Comparison of ENCODE assay signal across 15 mouse cellular contexts in genomic region chr2:11211961-11212562, GRCm38 (mm10). TPM values are rescaled to one million over a fixed set of nuclear protein-coding genes. Genes with fewer than 3 reads are reported as not detected.
DNase-seq lines count a peak whose midpoint lies in the region; ATAC-seq lines count a peak whose summit lies in the region.
"Had no signal": no experiment of that assay in that cellular context is flagged by ENCODE, and none has a peak within 500 bp of the region (broad histone marks: within the 10 kb centered on the region; RNA-seq: fewer than 3 reads in every experiment).

No protein-coding gene starts in this region.

- intact Hi-C loops in gastrocnemius, postnatal 14 days (cut with DNase I; ENCODE audit: low total_unique reads) = no loop called here

- DNase-seq in urinary bladder, adult 18-20 months (ENCODE audit: low spot score in 2 of 2) = peak; percentile 64 to 72
- no peak for DNase-seq in urinary bladder, postnatal 4 days (ENCODE audit: low spot score in 2 of 2)
- peak; percentile 41 for DNase-seq in kidney, adult 11 months
- DNase-seq in kidney, postnatal 36 days = peak; percentile 21 to 47
- no peak for DNase-seq in gastrocnemius, postnatal 14 days
- DNase-seq in thymus, postnatal 10 days (ENCODE audit: low spot score in 2 of 2) = no peak
- DNase-seq: cerebellum, adult 11 months; gastrocnemius, postnatal 25 days; heart, postnatal 10 days; lung, postnatal 14 days; right cerebral cortex, postnatal 14 days had no signal

- ATAC-seq in erythroblast, adult 5-6 weeks (replicated peaks; ENCODE audit: low FRiP score, poor library complexity, severe bottlenecking) = no peak
- ATAC-seq: forebrain, embryonic 13.5 days; intestine, postnatal 0 days; midbrain, embryonic 16.5 days had no signal

RNA-seq across cellular contexts. Expression of gene Prkcq, which starts 40.2 kb away (rescaled TPM):
- 10 to 100 TPM; 42.0 to 47.9 TPM for total RNA-seq in gastrocnemius, postnatal 14 days (2021)
- 0.63 and 0.96 TPM in 2 replicates for total RNA-seq in erythroblast, adult 5-6 weeks (2015; ENCODE audit: low replicate concordance)
- 0.28 and 1.3 TPM in 2 replicates for total RNA-seq in erythroblast, adult 5-6 weeks (2017; ENCODE audit: low replicate concordance)

Comparison
In these comparisons a context has a peak if more than half of its experiments do, and no peak if none do; other contexts are left out.
1. DNase-seq: peak in urinary bladder, adult 18-20 months (2 of 2), kidney, adult 11 months (single experiment) and kidney, postnatal 36 days (2 of 2); none in urinary bladder, postnatal 4 days (0 of 2), gastrocnemius, postnatal 14 days (single experiment) and thymus, postnatal 10 days (0 of 2).
2. RNA of gene Prkcq, which starts 40.2 kb away (total RNA-seq): 42.0 to 47.9 TPM in gastrocnemius, postnatal 14 days; 0.28 to 1.3 TPM in erythroblast, adult 5-6 weeks; every median in the first group is over 10 times any median in the second.